Mouse (Mus musculus): Measurements from ENCODE around the gene Gins2. TPM values are rescaled to one million over a fixed set of nuclear protein-coding genes. Genes with fewer than 3 reads are reported as not detected.

Gins2 gene
- polyA plus RNA-seq, 1 experiment from 2014 or later: 77.5 TPM

DNA sequence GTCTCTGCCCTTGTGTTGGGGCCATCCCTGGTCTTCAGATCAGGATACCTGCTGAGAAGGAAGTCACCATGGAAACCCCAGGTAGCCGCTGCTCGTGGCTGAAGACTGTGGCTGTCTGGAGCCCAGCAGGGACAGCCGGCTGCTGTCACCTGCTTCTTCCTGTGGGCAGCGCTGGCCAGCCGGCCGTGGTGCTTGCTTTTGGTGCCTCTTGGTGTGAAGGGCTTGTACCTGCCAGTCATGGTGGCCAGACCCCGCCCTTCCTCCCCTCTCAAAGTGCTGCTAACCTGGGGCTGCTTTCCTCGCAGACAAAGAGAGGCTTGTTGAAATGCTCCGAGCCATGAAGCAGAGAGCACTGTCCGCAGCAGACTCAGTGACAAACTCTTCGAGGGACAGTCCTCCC is 15.2 kb downstream of the Gins2 start:
- peaks cover 34% of the 10 kb centered on the region for H3K4me1 ChIP-seq
- H3K27ac ChIP-seq: no peak overlapping the region
- H3K4me2 ChIP-seq: no peak overlapping the region
- H3K9me3 ChIP-seq (replicated peaks): no peaks in the 10 kb centered on the region
- H3K36me3 ChIP-seq: peaks cover 100% of the 10 kb centered on the region
- WGBS (ENCODE audit: insufficient replicate concordance): 85% methylated on average over 11 of the region's 11 CpGs
- no peak for ATAC-seq
- no peak overlapping the region for H3K4me3 ChIP-seq
- H3K9ac ChIP-seq: no peak overlapping the region
- no peaks in the 10 kb centered on the region for H3K27me3 ChIP-seq (replicated peaks)

GRCm38 (mm10) chr8:120572534-120572933 is 16.6 kb downstream of the Gins2 start:
- Histone ChIP-seq H3K4me2 (no peak overlapping the region), H3K27ac (no peak overlapping the region), H3K27me3 (replicated peaks) (no peaks in the 10 kb centered on the region), H3K4me3 (no peak overlapping the region), H3K9ac (no peak overlapping the region), H3K9me3 (replicated peaks) (no peaks in the 10 kb centered on the region), H3K36me3 (peaks cover 100% of the 10 kb centered on the region), H3K4me1 (peaks cover 35% of the 10 kb centered on the region)
- 82% methylated on average over 21 of the region's 21 CpGs for WGBS (ENCODE audit: insufficient replicate concordance)
- ATAC-seq: no peak

DNA sequence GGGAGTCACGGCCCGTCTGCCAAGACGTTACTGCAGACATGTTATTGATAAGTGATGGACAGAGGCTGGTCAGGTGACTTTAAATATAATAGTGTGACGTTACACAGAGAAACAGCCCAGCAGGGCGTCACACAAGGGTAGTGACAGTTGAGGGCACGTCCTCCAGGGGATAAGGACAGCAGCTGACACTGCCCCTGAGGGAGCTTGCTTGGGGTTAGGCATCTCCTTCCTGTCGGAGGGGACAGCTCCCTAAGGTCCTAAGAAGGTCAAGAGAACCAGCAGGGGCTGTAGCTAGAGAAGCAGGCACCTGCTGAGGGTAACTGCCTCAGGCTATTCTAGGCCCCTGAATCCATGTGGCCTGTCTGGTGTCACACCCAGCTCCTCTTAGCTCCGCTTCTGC is 17.5 kb downstream of the Gins2 start:
- Histone ChIP-seq H3K9ac (no peak overlapping the region), H3K4me2 (no peak overlapping the region), H3K4me1 (peaks cover 35% of the 10 kb centered on the region), H3K27ac (no peak overlapping the region), H3K36me3 (peaks cover 100% of the 10 kb centered on the region), H3K4me3 (no peak overlapping the region), H3K27me3 (replicated peaks) (no peaks in the 10 kb centered on the region), H3K9me3 (replicated peaks) (no peaks in the 10 kb centered on the region)
- 88% methylated on average over 8 of the region's 8 CpGs for WGBS (ENCODE audit: insufficient replicate concordance)
- ATAC-seq: no peak

- Histone ChIP-seq H3K27ac (peak overlapping the region; percentile 27), H3K9me3 (replicated peaks) (no peaks in the 10 kb centered on the region), H3K4me3 (no peak overlapping the region), H3K27me3 (replicated peaks) (no peaks in the 10 kb centered on the region), H3K4me2 (no peak overlapping the region), H3K36me3 (peaks cover 100% of the 10 kb centered on the region), H3K4me1 (peaks cover 32% of the 10 kb centered on the region), H3K9ac (no peak overlapping the region)
- 63% methylated on average over 13 of the region's 13 CpGs for WGBS (ENCODE audit: insufficient replicate concordance)
- ATAC-seq: 0 out of 2 replicates have a peak, but pooled peaks have one; percentile 8
These were observed 19.0 kb downstream of the Gins2 start for GRCm38 (mm10) chr8:120569939-120570715.

DNA sequence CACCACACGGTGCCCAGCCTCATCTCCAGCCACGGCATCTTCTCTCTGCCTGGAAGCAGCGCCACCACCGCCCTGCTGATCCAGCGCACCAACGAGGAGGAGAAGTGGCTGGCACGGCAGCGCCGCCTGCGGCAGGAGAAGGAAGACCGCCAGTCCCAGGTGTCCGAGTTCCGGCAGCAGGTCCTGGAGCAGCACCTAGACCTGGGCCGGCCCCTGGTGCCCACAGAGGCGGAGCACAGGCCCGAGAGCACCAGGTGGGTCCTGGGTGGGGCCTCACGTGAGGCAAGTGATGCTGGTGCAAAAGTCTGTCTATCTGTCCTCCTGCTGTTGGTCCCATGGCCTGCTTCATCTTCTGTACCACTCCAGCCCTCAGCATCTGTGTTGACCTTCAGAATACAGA is 20.0 kb downstream of the Gins2 start:
- 95% methylated on average over 17 of the region's 17 CpGs for WGBS (ENCODE audit: insufficient replicate concordance)
- H3K4me1 ChIP-seq: peaks cover 39% of the 10 kb centered on the region
- H3K9me3 ChIP-seq (replicated peaks): no peaks in the 10 kb centered on the region
- no peak overlapping the region for H3K4me3 ChIP-seq
- no peaks in the 10 kb centered on the region for H3K27me3 ChIP-seq (replicated peaks)
- peaks cover 99% of the 10 kb centered on the region for H3K36me3 ChIP-seq
- no peak overlapping the region for H3K9ac ChIP-seq
- H3K27ac ChIP-seq: 0 out of 2 replicates have a peak overlapping the region, but pooled peaks have one; percentile 27
- no peak for ATAC-seq
- H3K4me2 ChIP-seq: no peak overlapping the region

- WGBS (ENCODE audit: insufficient replicate concordance): 94% methylated on average over 37 of the region's 37 CpGs
- no peak overlapping the region for H3K4me2 ChIP-seq
- H3K4me1 ChIP-seq: peaks cover 47% of the 10 kb centered on the region
- H3K36me3 ChIP-seq: peaks cover 99% of the 10 kb centered on the region
- H3K9me3 ChIP-seq (replicated peaks): no peaks in the 10 kb centered on the region
- H3K27me3 ChIP-seq (replicated peaks): no peaks in the 10 kb centered on the region
- no peak overlapping the region for H3K27ac ChIP-seq
- no peak for ATAC-seq
- H3K9ac ChIP-seq: no peak overlapping the region
- H3K4me3 ChIP-seq: no peak overlapping the region
These were observed 20.8 kb downstream of the Gins2 start for GRCm38 (mm10) chr8:120568164-120568798.

- no peak overlapping the region for H3K27ac ChIP-seq
- no peak for ATAC-seq
- no peak overlapping the region for H3K9ac ChIP-seq
- WGBS (ENCODE audit: insufficient replicate concordance): 92% methylated on average over 17 of the region's 17 CpGs
- no peak overlapping the region for H3K4me2 ChIP-seq
- peaks cover 52% of the 10 kb centered on the region for H3K4me1 ChIP-seq
- H3K9me3 ChIP-seq (replicated peaks): no peaks in the 10 kb centered on the region
- peaks cover 99% of the 10 kb centered on the region for H3K36me3 ChIP-seq
- no peak overlapping the region for H3K4me3 ChIP-seq
- H3K27me3 ChIP-seq (replicated peaks): no peaks in the 10 kb centered on the region
These were observed 21.4 kb downstream of the Gins2 start for GRCm38 (mm10) chr8:120567731-120568130.

DNA sequence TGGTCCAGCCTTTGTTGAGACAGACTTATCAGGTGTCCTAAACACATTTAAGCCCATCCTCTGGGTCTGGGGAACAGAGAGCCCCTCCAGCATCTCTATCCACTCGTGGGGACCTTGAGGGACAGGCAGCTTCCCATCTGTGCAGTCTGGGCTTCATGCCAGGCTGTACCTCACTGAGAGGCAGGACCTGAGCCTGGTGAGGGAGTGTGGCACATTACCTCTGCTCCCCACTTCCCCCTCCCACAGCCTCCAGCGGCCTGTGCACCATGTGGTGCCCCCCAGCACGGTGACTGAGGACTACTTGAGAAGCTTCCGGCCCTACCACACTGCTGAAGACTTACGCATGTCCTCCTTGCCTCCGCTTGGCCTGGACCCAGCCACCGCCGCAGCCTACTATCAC is 22.4 kb downstream of the Gins2 start:
- ATAC-seq: no peak
- no peaks in the 10 kb centered on the region for H3K27me3 ChIP-seq (replicated peaks)
- H3K36me3 ChIP-seq: peaks cover 99% of the 10 kb centered on the region
- H3K4me3 ChIP-seq: no peak overlapping the region
- no peaks in the 10 kb centered on the region for H3K9me3 ChIP-seq (replicated peaks)
- H3K27ac ChIP-seq: no peak overlapping the region
- WGBS (ENCODE audit: insufficient replicate concordance): 87% methylated on average over 8 of the region's 8 CpGs
- no peak overlapping the region for H3K9ac ChIP-seq
- no peak overlapping the region for H3K4me2 ChIP-seq
- H3K4me1 ChIP-seq: peaks cover 63% of the 10 kb centered on the region

- H3K9ac ChIP-seq: no peak overlapping the region
- no peak overlapping the region for H3K4me2 ChIP-seq
- no peak overlapping the region for H3K4me3 ChIP-seq
- H3K9me3 ChIP-seq (replicated peaks): no peaks in the 10 kb centered on the region
- H3K27ac ChIP-seq: peak overlapping the region; percentile 29; the same call in 1 of the 2 replicates
- ATAC-seq: no peak
- 73% methylated on average over 7 of the region's 7 CpGs for WGBS (ENCODE audit: insufficient replicate concordance)
- no peaks in the 10 kb centered on the region for H3K27me3 ChIP-seq (replicated peaks)
- H3K4me1 ChIP-seq: peaks cover 71% of the 10 kb centered on the region
- H3K36me3 ChIP-seq: peaks cover 99% of the 10 kb centered on the region
These were observed 23.9 kb downstream of the Gins2 start for GRCm38 (mm10) chr8:120565151-120565711.

GRCm38 (mm10) chr8:120563851-120564837 is 25.0 kb downstream of the Gins2 start:
- Histone ChIP-seq H3K9me3 (replicated peaks) (no peaks in the 10 kb centered on the region), H3K4me2 (no peak overlapping the region), H3K9ac (no peak overlapping the region), H3K36me3 (peaks cover 99% of the 10 kb centered on the region), H3K4me1 (peaks cover 71% of the 10 kb centered on the region), H3K27me3 (replicated peaks) (no peaks in the 10 kb centered on the region), H3K27ac (peak overlapping the region; percentile 68), H3K4me3 (no peak overlapping the region)
- WGBS (ENCODE audit: insufficient replicate concordance): 63% methylated on average over 20 of the region's 20 CpGs
- peak; percentile 21 for ATAC-seq

- no peak overlapping the region for H3K4me2 ChIP-seq
- no peaks in the 10 kb centered on the region for H3K9me3 ChIP-seq (replicated peaks)
- 41% methylated on average over 8 of the region's 8 CpGs for WGBS (ENCODE audit: insufficient replicate concordance)
- peak overlapping the region; percentile 68 for H3K27ac ChIP-seq
- no peak for ATAC-seq
- H3K4me1 ChIP-seq: peaks cover 74% of the 10 kb centered on the region
- H3K27me3 ChIP-seq (replicated peaks): no peaks in the 10 kb centered on the region
- peaks cover 99% of the 10 kb centered on the region for H3K36me3 ChIP-seq
- no peak overlapping the region for H3K4me3 ChIP-seq
- peak overlapping the region; percentile 22; the same call in 1 of the 2 replicates for H3K9ac ChIP-seq
These were observed 25.8 kb downstream of the Gins2 start for GRCm38 (mm10) chr8:120563348-120563724.
